Mouse (Mus musculus): ENCODE data around the gene Mfsd4b3.

GRCm38 (mm10) chr10:39982604-39983003, 22.7 kb upstream of the Mfsd4b3 start:
- TF ChIP-seq GATA1 (IDR thresholded peaks at IDR 0.05; ENCODE audit: low read length) (no peak), TAL1 (IDR thresholded peaks at IDR 0.05; ENCODE audit: low read length) (no peak)
